Mouse (Mus musculus) CH12.LX (cell line): Measurements from ENCODE around the gene Syne1. TPM values are rescaled to one million over a fixed set of nuclear protein-coding genes. Genes with fewer than 3 reads are reported as not detected.

Source experiments
- DNase-seq: peaks from one replicate; pipeline ENCODE4 v3.0.0-alpha.2; 2013; ENCODE audit errors: extremely low read depth
- H3K27ac ChIP-seq: 2 replicates; pipeline ENCODE4 v1.5.1; 2012; ENCODE audit warnings: low read depth, mild to moderate bottlenecking, control low read depth, moderate library complexity; ENCODE audit not compliant: insufficient read depth
- H3K27me3 ChIP-seq: replicated peaks from 2 replicates; pipeline ENCODE3; 2012; ENCODE audit warnings: inconsistent platforms
- H3K36me3 ChIP-seq, 2 experiments: replicated peaks in 1 of 2; 2 replicates each; pipeline versions ENCODE3 to v1.6.1; 2012; ENCODE audit warnings: inconsistent platforms in 1 of 2, low read length in 1 of 2, mild to moderate bottlenecking in 1 of 2, mixed read lengths in 1 of 2, moderate library complexity in 1 of 2; ENCODE audit not compliant: control insufficient read depth in 1 of 2, insufficient read depth in 1 of 2
- H3K4me1 ChIP-seq, 2 experiments: 2 replicates each; pipeline ENCODE4 v1.6.1; 2012; ENCODE audit warnings: inconsistent platforms in 1 of 2, moderate library complexity in 1 of 2; ENCODE audit not compliant: insufficient read depth in 2 of 2, control insufficient read depth in 1 of 2
- H3K4me2 ChIP-seq: 2 replicates; pipeline ENCODE4 v1.6.1; 2012; ENCODE audit warnings: low read depth, mild to moderate bottlenecking, control low read depth; ENCODE audit not compliant: poor library complexity, insufficient read depth, severe bottlenecking
- H3K4me3 ChIP-seq, 3 experiments: fragments of 150-350 bp in 1 of 3; sonication (generic) in 1 of 3; replicated peaks in 1 of 3; 2 replicates each; pipeline versions ENCODE3 to v1.5.1; 2011 to 2012; ENCODE audit warnings: low read depth in 2 of 3, low read length in 2 of 3, mild to moderate bottlenecking in 2 of 3, moderate library complexity in 2 of 3, control low read depth in 1 of 3, improper control_type of control experiment in 1 of 3, inconsistent platforms in 1 of 3, mixed read lengths in 1 of 3; ENCODE audit not compliant: poor library complexity in 1 of 3
- H3K79me2 ChIP-seq: replicated peaks from 2 replicates; pipeline ENCODE4 v1.6.1; 2012; ENCODE audit warnings: mild to moderate bottlenecking, moderate library complexity; ENCODE audit not compliant: control insufficient read depth, poor library complexity, insufficient read depth, severe bottlenecking; ENCODE audit errors: extremely low read depth
- H3K9ac ChIP-seq: 2 replicates; pipeline ENCODE4 v1.6.1; 2012; ENCODE audit warnings: low read depth, mild to moderate bottlenecking, control low read depth, moderate library complexity; ENCODE audit not compliant: insufficient read depth
- H3K9me3 ChIP-seq: replicated peaks from 2 replicates; pipeline ENCODE3; 2012; ENCODE audit warnings: low read length, inconsistent platforms, mixed read lengths
- BHLHE40 ChIP-seq: IDR thresholded peaks from 2 replicates; pipeline ENCODE4 v1.6.1; 2011; ENCODE audit warnings: mild to moderate bottlenecking, low read depth, low read length, improper control_type of control experiment
- CHD1 ChIP-seq: IDR thresholded peaks from 2 replicates; pipeline ENCODE4 v1.6.1; 2012; ENCODE audit warnings: low read depth, low read length, improper control_type of control experiment, inconsistent platforms
- ELF1 ChIP-seq: IDR thresholded peaks from 2 replicates; pipeline ENCODE4 v1.6.1; 2014; ENCODE audit warnings: low read depth, mild to moderate bottlenecking, inconsistent platforms, low read length, improper control_type of control experiment
- IRF4 ChIP-seq: IDR thresholded peaks from 2 replicates; pipeline ENCODE4 v1.6.1; 2014; ENCODE audit warnings: low read depth, mild to moderate bottlenecking, inconsistent platforms, low read length, improper control_type of control experiment
- JUN ChIP-seq: IDR thresholded peaks from 2 replicates; pipeline ENCODE4 v1.6.1; 2011; ENCODE audit warnings: low read depth, mild to moderate bottlenecking, low read length, improper control_type of control experiment, moderate library complexity; ENCODE audit not compliant: insufficient read depth
- MAFK ChIP-seq: IDR thresholded peaks from 2 replicates; pipeline ENCODE4 v1.6.1; 2011; ENCODE audit warnings: low read length, improper control_type of control experiment; ENCODE audit not compliant: insufficient replicate concordance
- MAZ ChIP-seq: IDR thresholded peaks from 2 replicates; pipeline ENCODE4 v1.6.1; 2012; ENCODE audit warnings: low read depth, mild to moderate bottlenecking, inconsistent platforms, low read length, improper control_type of control experiment, moderate library complexity
- MEF2A ChIP-seq: IDR thresholded peaks from 2 replicates; pipeline ENCODE4 v1.6.1; 2014; ENCODE audit warnings: low read depth, mild to moderate bottlenecking, inconsistent platforms, low read length, improper control_type of control experiment, borderline replicate concordance
- NELFE ChIP-seq: IDR thresholded peaks from 2 replicates; pipeline ENCODE4 v1.6.1; 2011; ENCODE audit warnings: low read depth, low read length, improper control_type of control experiment
- POLR2A ChIP-seq: IDR thresholded peaks from 2 replicates; pipeline ENCODE4 v1.6.1; 2011; ENCODE audit warnings: low read depth, mild to moderate bottlenecking, improper control_type of control experiment, low read length
- RCOR1 ChIP-seq: conservative IDR thresholded peaks from 2 replicates; pipeline ENCODE4 v1.6.1; 2012; ENCODE audit warnings: low read depth, mild to moderate bottlenecking, inconsistent platforms, low read length, improper control_type of control experiment
- SMC3 ChIP-seq: IDR thresholded peaks from 2 replicates; pipeline ENCODE4 v1.6.1; 2011; ENCODE audit warnings: low read depth, low read length, improper control_type of control experiment
- UBTF ChIP-seq: IDR thresholded peaks from 2 replicates; pipeline ENCODE4 v1.6.1; 2012; ENCODE audit warnings: low read depth, mild to moderate bottlenecking, inconsistent platforms, low read length, improper control_type of control experiment, moderate library complexity
- ZC3H11A ChIP-seq: IDR thresholded peaks from 2 replicates; pipeline ENCODE4 v1.6.1; 2012; ENCODE audit warnings: low read depth, mild to moderate bottlenecking, inconsistent platforms, low read length, improper control_type of control experiment
- ZKSCAN1 ChIP-seq: IDR thresholded peaks from 2 replicates; pipeline ENCODE4 v1.6.1; 2012; ENCODE audit warnings: low read depth, inconsistent platforms, low read length, improper control_type of control experiment, borderline replicate concordance
- ZMIZ1 ChIP-seq: IDR thresholded peaks from 2 replicates; pipeline ENCODE4 v1.6.1; 2012; ENCODE audit warnings: low read depth, mild to moderate bottlenecking, inconsistent platforms, low read length, improper control_type of control experiment
- dilution Hi-C: fragments of 300-500 bp; cut with MboI; formaldehyde crosslinking; loops from 2 replicates; pipeline ENCODE4 v1.14.3; 2020; ENCODE audit warnings: low sequenced_read_pairs; ENCODE audit not compliant: extremely low pct_unique_long_range_greater_than_20kb, extremely low pct_ligation_motif_present
- in situ Hi-C: fragments of 300-500 bp; cut with MboI; formaldehyde crosslinking; loops from 3 replicates; pipeline ENCODE4 v1.14.3; 2019; ENCODE audit warnings: low sequenced_read_pairs, low pct_ligation_motif_present, low pct_unique_long_range_greater_than_20kb, mixed read lengths
- polyA plus RNA-seq: library from polyadenylated mRNA; unstranded; fragments of >175 nt; gene quantifications from 2 replicates; pipeline ENCODE4 v1.2.1, GENCODE M21; 2012; ENCODE audit warnings: low read depth; ENCODE audit not compliant: insufficient read length
- total RNA-seq, 2 experiments: library from RNA; depleted of rRNA; stranded (reverse); fragments of 300-350 nt in 1 of 2; fragments of >200 nt in 1 of 2; gene quantifications; 2 replicates each; pipeline ENCODE4 v1.2.3; 2012 to 2014

Syne1 gene
- total and polyA plus RNA-seq, 3 experiments, result 3.1 to 7.6 (median 3.6) TPM

GRCm38 (mm10) chr10:5044481-5044880 lies 506.8 kb downstream of the Syne1 start:
- H3K27ac ChIP-seq, result no peak overlapping the region

GRCm38 (mm10) chr10:5041254-5041653 lies 510.0 kb downstream of the Syne1 start:
- no peaks in the 10 kb centered on the region for H3K9me3 ChIP-seq
- peaks cover 0 to 59% of the 10 kb centered on the region in 2 experiments for H3K36me3 ChIP-seq
- H3K4me2 ChIP-seq, result no peak overlapping the region
- no peaks in the 10 kb centered on the region for H3K27me3 ChIP-seq
- DNase-seq, result no peak
- in situ Hi-C loops (no loop called here), dilution Hi-C loops (no loop called here)
- H3K4me3 ChIP-seq, result no peak overlapping the region
- no peak overlapping the region for H3K9ac ChIP-seq
- no peaks in the 10 kb centered on the region for H3K4me1 ChIP-seq
- H3K27ac ChIP-seq, result no peak overlapping the region
- TF ChIP-seq CHD1 (no peak), POLR2A (no peak)
- TF ChIP-seq, all 38 proteins: peak for 0
- H3K79me2 ChIP-seq, result no peaks in the 10 kb centered on the region

More at GRCm38 (mm10) chr10:5044481-5044880, 506.8 kb downstream of the Syne1 start:
- Histone ChIP-seq H3K79me2 (no peaks in the 10 kb centered on the region), H3K9ac (no peak overlapping the region), H3K4me2 (no peak overlapping the region), H3K4me3 (no peak overlapping the region), H3K27me3 (no peaks in the 10 kb centered on the region), H3K4me1 (no peaks in the 10 kb centered on the region), H3K36me3 (peaks cover 0 to 64% of the 10 kb centered on the region in 2 experiments), H3K9me3 (no peaks in the 10 kb centered on the region)
- dilution Hi-C loops, result no loop called here
- no peak for DNase-seq
- in situ Hi-C loops, result no loop called here
- TF ChIP-seq MEF2A (no peak), MAZ (no peak), IRF4 (no peak), SMC3 (no peak), ELF1 (no peak), RCOR1 (no peak), MAFK (no peak), UBTF (no peak), ZC3H11A (no peak), JUN (no peak), ZKSCAN1 (no peak), BHLHE40 (no peak), ZMIZ1 (no peak), NELFE (no peak)
